ENCODE assay signal across 28 mouse cellular contexts in genomic region chrX:13044666-13045065, GRCm38 (mm10). TPM values are rescaled to one million over a fixed set of nuclear protein-coding genes. Genes with fewer than 3 reads are reported as not detected.
A peak's percentile ranks its signal among the peaks of the same experiment; 100 is the strongest.
DNase-seq lines count a peak whose midpoint lies in the region; ATAC-seq and TF ChIP-seq lines count a peak whose summit lies in the region.
"Had no signal": no experiment of that assay in that cellular context is flagged by ENCODE, and none has a peak within 500 bp of the region (broad histone marks: within the 10 kb centered on the region; RNA-seq: fewer than 3 reads in every experiment).

No protein-coding gene starts in this region.

- H3K36me3 ChIP-seq in kidney, embryonic 14.5 days (ENCODE audit: control insufficient read depth, insufficient read depth, low read length): no peaks in the 10 kb centered on the region
- H3K36me3 ChIP-seq in liver, adult 2 months (ENCODE audit: control insufficient read depth, insufficient read depth, low read length): no peaks in the 10 kb centered on the region
- no peaks in the 10 kb centered on the region for H3K36me3 ChIP-seq in small intestine, adult 2 months (ENCODE audit: control insufficient read depth, insufficient read depth, low read length)
- H3K36me3 ChIP-seq in forebrain, embryonic 13.5 days (ENCODE audit: poor library complexity, severe bottlenecking): no peaks in the 10 kb centered on the region
- H3K36me3 ChIP-seq: forebrain, embryonic 10.5 days; heart, embryonic 12.5 days; heart, embryonic 15.5 days; hindbrain, embryonic 10.5 days; hindbrain, embryonic 13.5 days had no signal

- 88% methylated on average over 5 of the region's 5 CpGs for WGBS in kidney, embryonic 14.5 days
- WGBS in liver, adult 2 months: 29% methylated on average over 5 of the region's 5 CpGs
- 66% methylated on average over 5 of the region's 5 CpGs for WGBS in small intestine, adult 2 months
- WGBS in forebrain, embryonic 13.5 days: 87% methylated on average over 5 of the region's 5 CpGs

- H3K4me2 ChIP-seq in kidney, embryonic 14.5 days (replicated peaks; ENCODE audit: low read depth, low read length): no peak overlapping the region
- no peak overlapping the region for H3K4me2 ChIP-seq in forebrain, embryonic 13.5 days
- H3K4me2 ChIP-seq: heart, embryonic 12.5 days; heart, embryonic 15.5 days; hindbrain, embryonic 13.5 days had no signal

- no peak overlapping the region for H3K9ac ChIP-seq in kidney, embryonic 14.5 days (ENCODE audit: low read depth, low read length)
- H3K9ac ChIP-seq in liver, adult 2 months (ENCODE audit: low read depth, low read length): no peak overlapping the region
- no peak overlapping the region for H3K9ac ChIP-seq in forebrain, embryonic 13.5 days
- H3K9ac ChIP-seq: forebrain, postnatal 0 days; heart, embryonic 12.5 days; heart, embryonic 15.5 days; hindbrain, embryonic 13.5 days had no signal

- ATAC-seq in kidney, embryonic 14.5 days (ENCODE audit: low FRiP score, low TSS enrichment): no peak
- no peak for ATAC-seq in forebrain, embryonic 13.5 days
- ATAC-seq: forebrain, embryonic 14.5 days; forebrain, postnatal 0 days; hindbrain, embryonic 16.5 days; Patski had no signal

- 0 out of 2 replicates have a peak, but pooled peaks cover 5% of the 10 kb centered on the region for H3K4me1 ChIP-seq in kidney, embryonic 14.5 days (ENCODE audit: control insufficient read depth, insufficient read depth, low read length)
- H3K4me1 ChIP-seq in liver, adult 2 months (ENCODE audit: control insufficient read depth, insufficient read depth, low read length): peaks cover 4% of the 10 kb centered on the region; the same call in 1 of the 2 replicates
- H3K4me1 ChIP-seq in small intestine, adult 2 months (ENCODE audit: control insufficient read depth, insufficient read depth, insufficient read length, low read length): no peaks in the 10 kb centered on the region
- H3K4me1 ChIP-seq in forebrain, embryonic 13.5 days: peaks cover 7% of the 10 kb centered on the region; the same call in 1 of the 2 replicates
- H3K4me1 ChIP-seq: heart, embryonic 12.5 days had no signal

- no peak overlapping the region for H3K27ac ChIP-seq in kidney, embryonic 14.5 days (ENCODE audit: low read depth, low read length)
- H3K27ac ChIP-seq in liver, adult 2 months (replicated peaks; ENCODE audit: insufficient read depth, low read depth, low read length): no peak overlapping the region
- H3K27ac ChIP-seq in small intestine, adult 2 months (ENCODE audit: insufficient read depth, low read depth, low read length): 0 out of 2 replicates have a peak overlapping the region, but pooled peaks have one; percentile 46
- H3K27ac ChIP-seq in forebrain, embryonic 13.5 days: no peak overlapping the region
- H3K27ac ChIP-seq: forebrain, embryonic 10.5 days; gastrocnemius, adult 2 months; heart, embryonic 15.5 days; hindbrain, embryonic 10.5 days; hindbrain, embryonic 13.5 days had no signal

- H3K27me3 ChIP-seq in kidney, embryonic 14.5 days (ENCODE audit: control insufficient read depth, insufficient read depth, low read length): peaks cover 3% of the 10 kb centered on the region; the same call in 1 of the 2 replicates
- no peaks in the 10 kb centered on the region for H3K27me3 ChIP-seq in liver, adult 2 months (ENCODE audit: control insufficient read depth, insufficient read depth, low read length)
- H3K27me3 ChIP-seq in small intestine, adult 2 months (ENCODE audit: control insufficient read depth, insufficient read depth, low read length): no peaks in the 10 kb centered on the region; the same call in 1 of the 2 replicates
- no peaks in the 10 kb centered on the region for H3K27me3 ChIP-seq in forebrain, embryonic 13.5 days
- H3K27me3 ChIP-seq: CH12.LX had no signal

- peak; percentile 45 for DNase-seq in kidney, adult 9 months
- DNase-seq in liver, adult 2 months (ENCODE audit: extremely low read depth, low read depth, low spot score): peak; percentile 65
- DNase-seq in liver: no peak
- DNase-seq: adrenal gland, postnatal 10 days; adrenal gland, postnatal 36 days; B cell, adult 2 months; cerebellum, adult 18-20 months; cerebellum, adult 9-10 months; cerebellum, postnatal 14 days; forebrain, postnatal 0 days; gastrocnemius, adult 2 months; gastrocnemius, postnatal 25 days; heart, adult 18-20 months; heart, postnatal 10 days; heart, postnatal 36 days had no signal

- TF ChIP-seq CTCF in liver, adult 2 months (IDR thresholded peaks at IDR 0.05; ENCODE audit: low read depth, low read length): no peak
- TF ChIP-seq CTCF in small intestine, adult 2 months (IDR thresholded peaks at IDR 0.05; ENCODE audit: extremely low read depth, insufficient read length, insufficient replicate concordance, low read depth, low read length): no peak

- no peaks in the 10 kb centered on the region for H3K9me3 ChIP-seq in kidney, embryonic 14.5 days (ENCODE audit: control insufficient read depth, low read length)
- H3K9me3 ChIP-seq in forebrain, embryonic 13.5 days (replicated peaks): no peaks in the 10 kb centered on the region
- H3K9me3 ChIP-seq: forebrain, embryonic 10.5 days; G1E; heart, embryonic 12.5 days; heart, embryonic 15.5 days; hindbrain, embryonic 10.5 days; hindbrain, embryonic 13.5 days had no signal

- H3K79me2 ChIP-seq in liver, adult 2 months (ENCODE audit: control insufficient read depth, insufficient read depth, low read length): no peaks in the 10 kb centered on the region

- no peak overlapping the region for H3K4me3 ChIP-seq in kidney, embryonic 14.5 days (ENCODE audit: low read length)
- H3K4me3 ChIP-seq in liver, adult 2 months (ENCODE audit: insufficient read depth, low read depth, low read length): no peak overlapping the region
- no peak overlapping the region for H3K4me3 ChIP-seq in small intestine, adult 2 months (ENCODE audit: low read depth, low read length)
- H3K4me3 ChIP-seq in forebrain, embryonic 13.5 days: no peak overlapping the region
- H3K4me3 ChIP-seq: forebrain, embryonic 10.5 days; gastrocnemius, adult 2 months; heart, embryonic 12.5 days; heart, embryonic 15.5 days; hindbrain, embryonic 10.5 days; hindbrain, embryonic 13.5 days had no signal

- no peak for TF ChIP-seq POLR2A in liver, adult 2 months (IDR thresholded peaks at IDR 0.05; ENCODE audit: extremely low read depth, insufficient read depth, low read length)
- TF ChIP-seq POLR2A in small intestine, adult 2 months (IDR thresholded peaks at IDR 0.05; ENCODE audit: low read depth, low read length): no peak

RNA-seq across cellular contexts. Expression of gene Usp9x, which starts 26.6 kb away (rescaled TPM):
- polyA plus RNA-seq in kidney, embryonic 14.5 days (2014; fragmentation: Nextera tagmentation; extraction: Ambion mirVana): 32.5 and 68.9 TPM in 2 replicates
- 157 and 196 TPM in 2 replicates for total RNA-seq in liver, adult 2 months (2014; rRNA removed)
- polyA plus RNA-seq in liver, adult 2 months (2012; rRNA removed): 7.9 and 8.6 TPM in 2 replicates
- 2.6 and 5.4 TPM in 2 replicates for polyA plus RNA-seq in small intestine, adult 2 months (2012; rRNA removed)
- 36.6 and 43.5 TPM in 2 replicates for polyA plus RNA-seq in forebrain, embryonic 13.5 days (2015; fragmentation: Nextera tagmentation; extraction: Ambion mirVana)
